17 mouse cellular contexts compared by ENCODE assay signal in the genomic region with DNA sequence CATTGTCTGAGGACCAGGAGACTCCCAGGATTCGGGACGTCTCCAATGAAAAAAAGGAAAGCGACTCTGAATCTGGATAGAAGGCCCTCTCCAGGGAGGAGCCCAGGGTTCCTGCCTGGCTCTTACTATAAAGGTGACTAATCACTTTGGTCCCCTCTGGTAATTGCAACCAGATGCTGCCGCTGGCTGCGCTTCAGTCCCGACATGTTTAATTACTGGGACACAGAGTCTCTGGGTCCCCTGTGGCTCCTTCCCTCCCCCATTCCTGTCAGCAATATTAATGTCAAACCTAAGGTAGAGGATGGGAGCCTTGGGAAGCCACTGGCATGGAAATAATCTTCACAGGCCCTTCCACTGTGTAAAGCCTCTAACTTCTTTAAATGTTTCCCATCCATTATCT. TPM values are rescaled to one million over a fixed set of nuclear protein-coding genes. Genes with fewer than 3 reads are reported as not detected.
DNase-seq lines count a peak whose midpoint lies in the region; ATAC-seq and TF ChIP-seq lines count a peak whose summit lies in the region.
"Had no signal": no experiment of that assay in that cellular context is flagged by ENCODE, and none has a peak within 500 bp of the region (broad histone marks: within the 10 kb centered on the region; RNA-seq: fewer than 3 reads in every experiment).

No protein-coding gene starts in this region.

- H3K27me3 ChIP-seq in hindbrain, postnatal 0 days (ENCODE audit: insufficient read depth, low read length) = no peaks in the 10 kb centered on the region

- DNase-seq in adrenal gland, postnatal 10 days = peak; percentile 17
- DNase-seq in adrenal gland, postnatal 36 days = no peak
- peak; percentile 25 for DNase-seq in retina, embryonic 14.5 days (ENCODE audit: low spot score)
- DNase-seq in retina, postnatal 1 day = no peak
- DNase-seq in hindbrain, postnatal 0 days (ENCODE audit: low spot score) = peak; percentile 55
- DNase-seq in layer of hippocampus, adult 9-11 months = no peak
- no peak for DNase-seq in cerebellum, postnatal 25 days
- DNase-seq: adrenal gland, adult 8-10 months; cerebellum, adult 18-20 months had no signal

- no peaks in the 10 kb centered on the region for H3K36me3 ChIP-seq in hindbrain, postnatal 0 days (ENCODE audit: insufficient read depth, low read length)

- H3K4me1 ChIP-seq in hindbrain, postnatal 0 days (ENCODE audit: insufficient read depth, low read length) = peaks cover 5% of the 10 kb centered on the region; the same call in 1 of the 2 replicates

- no peak overlapping the region for H3K9ac ChIP-seq in hindbrain, postnatal 0 days (replicated peaks; ENCODE audit: low read length)

- ATAC-seq in hindbrain, postnatal 0 days = no peak
- no peak for ATAC-seq in erythroid progenitor cell, adult 5-6 weeks (replicated peaks; ENCODE audit: low FRiP score, poor library complexity, severe bottlenecking)
- ATAC-seq: inflammation-experienced regulatory T-cells, adult 6 months had no signal

- no peak for TF ChIP-seq CTCF in hindbrain, postnatal 0 days (IDR thresholded peaks at IDR 0.05; ENCODE audit: low read depth)

- no peak overlapping the region for H3K27ac ChIP-seq in hindbrain, postnatal 0 days
- H3K27ac ChIP-seq: heart, adult 2 months; macrophage had no signal

- H3K9me3 ChIP-seq in hindbrain, postnatal 0 days (ENCODE audit: low read length) = no peaks in the 10 kb centered on the region

- H3K4me3 ChIP-seq in hindbrain, postnatal 0 days (ENCODE audit: low read length) = no peak overlapping the region
- H3K4me3 ChIP-seq: heart, adult 2 months had no signal

- 21% methylated on average over 6 of the region's 6 CpGs for WGBS in hindbrain, postnatal 0 days

- H3K4me2 ChIP-seq in hindbrain, postnatal 0 days (ENCODE audit: low read depth, low read length) = no peak overlapping the region
- H3K4me2 ChIP-seq: liver, embryonic 11.5 days had no signal

RNA-seq across cellular contexts. Expression of a gene that starts 4.2 kb away (rescaled TPM):
- total RNA-seq in adrenal gland, postnatal 10 days (2021) = 1 to 10 TPM; 1.6 to 3.5 TPM
- under 1 TPM; 0.56 to 0.89 TPM for total RNA-seq in adrenal gland, postnatal 36 days (2021)
- total RNA-seq in hindbrain, postnatal 0 days (2014; rRNA removed) = 1.3 and 3.4 TPM in 2 replicates
- polyA plus RNA-seq in hindbrain, postnatal 0 days (2015; fragmentation: Nextera tagmentation; extraction: Ambion mirVana) = 0.95 and 1.3 TPM in 2 replicates
- not detected in 2 replicates for total RNA-seq in erythroid progenitor cell, adult 5-6 weeks (2015; ENCODE audit: low replicate concordance)
- not detected in 2 replicates for total RNA-seq in erythroid progenitor cell, adult 5-6 weeks (2017; ENCODE audit: low replicate concordance)
- total RNA-seq: heart, adult 2 months; neutrophil, adult 5-6 weeks had no signal
- polyA plus RNA-seq: inflammation-experienced regulatory T-cells, adult 6 months; macrophage; small intestine, adult 2 months had no signal

RNA-seq across cellular contexts. Expression of a gene that starts 6.9 kb away (rescaled TPM):
- 10 to 100 TPM; 12.9 to 17.0 TPM for total RNA-seq in adrenal gland, postnatal 10 days (2021)
- 10 to 100 TPM; 11.5 to 11.9 TPM for total RNA-seq in adrenal gland, postnatal 36 days (2021)
- total RNA-seq in hindbrain, postnatal 0 days (2014; rRNA removed) = 20.8 and 24.9 TPM in 2 replicates
- 11.9 and 13.1 TPM in 2 replicates for polyA plus RNA-seq in hindbrain, postnatal 0 days (2015; fragmentation: Nextera tagmentation; extraction: Ambion mirVana)
- total RNA-seq in erythroid progenitor cell, adult 5-6 weeks (2015; ENCODE audit: low replicate concordance) = 4.2 and 32.4 TPM in 2 replicates
- 18.5 and 19.2 TPM in 2 replicates for total RNA-seq in erythroid progenitor cell, adult 5-6 weeks (2017; ENCODE audit: low replicate concordance)

RNA-seq across cellular contexts. Expression of a gene that starts 8.8 kb away (rescaled TPM):
- not detected for total RNA-seq in adrenal gland, postnatal 10 days (2021)
- not detected for total RNA-seq in adrenal gland, postnatal 36 days (2021)
- total RNA-seq in hindbrain, postnatal 0 days (2014; rRNA removed) = not detected in 2 replicates
- polyA plus RNA-seq in hindbrain, postnatal 0 days (2015; fragmentation: Nextera tagmentation; extraction: Ambion mirVana) = not detected in 2 replicates
- not detected in 2 replicates for total RNA-seq in erythroid progenitor cell, adult 5-6 weeks (2015; ENCODE audit: low replicate concordance)
- total RNA-seq in erythroid progenitor cell, adult 5-6 weeks (2017; ENCODE audit: low replicate concordance) = not detected in 2 replicates
- total RNA-seq: adrenal gland, adult 8-10 months; heart, adult 2 months; neutrophil, adult 5-6 weeks had no signal
- polyA plus RNA-seq: forebrain, embryonic 11.5 days; heart, adult 2 months; inflammation-experienced regulatory T-cells, adult 6 months; liver, embryonic 11.5 days; macrophage; small intestine, adult 2 months had no signal

RNA-seq across cellular contexts. Expression of a gene that starts 19.3 kb away (rescaled TPM):
- 100 to 1,000 TPM; 126 to 179 TPM for total RNA-seq in adrenal gland, postnatal 10 days (2021)
- total RNA-seq in adrenal gland, postnatal 36 days (2021) = 100 to 1,000 TPM; 103 to 126 TPM
- total RNA-seq in hindbrain, postnatal 0 days (2014; rRNA removed) = 38.0 and 39.4 TPM in 2 replicates
- polyA plus RNA-seq in hindbrain, postnatal 0 days (2015; fragmentation: Nextera tagmentation; extraction: Ambion mirVana) = 55.6 and 61.4 TPM in 2 replicates
- 1.7 and 7.6 TPM in 2 replicates for total RNA-seq in erythroid progenitor cell, adult 5-6 weeks (2015; ENCODE audit: low replicate concordance)
- total RNA-seq in erythroid progenitor cell, adult 5-6 weeks (2017; ENCODE audit: low replicate concordance) = 2.3 and 2.6 TPM in 2 replicates

RNA-seq across cellular contexts. Expression of a gene that starts 58.4 kb away (rescaled TPM):
- total RNA-seq in adrenal gland, postnatal 10 days (2021) = 1 to 10 TPM; 2.8 to 4.3 TPM
- 1 to 10 TPM; 1.5 to 2.8 TPM for total RNA-seq in adrenal gland, postnatal 36 days (2021)
- total RNA-seq in hindbrain, postnatal 0 days (2014; rRNA removed) = 0.50 and 1.3 TPM in 2 replicates
- 0.97 and 1.4 TPM in 2 replicates for polyA plus RNA-seq in hindbrain, postnatal 0 days (2015; fragmentation: Nextera tagmentation; extraction: Ambion mirVana)
- total RNA-seq in erythroid progenitor cell, adult 5-6 weeks (2015; ENCODE audit: low replicate concordance) = not detected in 2 replicates
- 0.26 TPM in 1 of 2 replicates, not detected in the other for total RNA-seq in erythroid progenitor cell, adult 5-6 weeks (2017; ENCODE audit: low replicate concordance)

Comparison
In these comparisons a context has a peak if more than half of its experiments do, and no peak if none do; other contexts are left out.
1. DNase-seq: peak in adrenal gland, postnatal 10 days (single experiment), retina, embryonic 14.5 days (single experiment) and hindbrain, postnatal 0 days (single experiment); none in adrenal gland, postnatal 36 days (0 of 2), retina, postnatal 1 day (single experiment), layer of hippocampus, adult 9-11 months (single experiment) and cerebellum, postnatal 25 days (0 of 2).